Mouse (Mus musculus) kidney, adult 9 months (tissue): ENCODE measurements around the gene Gm28230.

Source experiments
- DNase-seq: peaks from one replicate; pipeline ENCODE4 v3.0.0; 2022

Gm28230 gene

GRCm38 (mm10) chr2:74704393-74704998 lies 22.0 kb upstream of the Gm28230 start, which contains the start of gene Hoxd8:
Hoxd8 (plus strand) TSS chr2:74704615.
- peak; percentile 82 for DNase-seq

- no peak for DNase-seq
These were observed 21.5 kb upstream of the Gm28230 start for GRCm38 (mm10) chr2:74704999-74705466.

GRCm38 (mm10) chr2:74705467-74706089 lies 20.9 kb upstream of the Gm28230 start:
- peak; percentile 64 for DNase-seq

GRCm38 (mm10) chr2:74706393-74706960 lies 20.1 kb upstream of the Gm28230 start:
- DNase-seq, result no peak

- no peak for DNase-seq
These were observed 18.9 kb upstream of the Gm28230 start for GRCm38 (mm10) chr2:74707599-74707998.

- peak; percentile 65 for DNase-seq
These were observed 17.9 kb upstream of the Gm28230 start for GRCm38 (mm10) chr2:74708676-74709075.

- no peak for DNase-seq
These were observed 16.8 kb upstream of the Gm28230 start for GRCm38 (mm10) chr2:74709465-74710419.

- DNase-seq, result no peak
These were observed 15.5 kb upstream of the Gm28230 start for GRCm38 (mm10) chr2:74710929-74711543.

GRCm38 (mm10) chr2:74711721-74712621 lies 14.6 kb upstream of the Gm28230 start, which contains the start of the genes Hoxd3 and Hoxd4:
Hoxd3 (plus strand) TSS chr2:74711927.
Hoxd4 (plus strand) TSS chr2:74711929.
- peak; percentile 77 for DNase-seq

GRCm38 (mm10) chr2:74713239-74714150 lies 13.0 kb upstream of the Gm28230 start:
- no peak for DNase-seq

- no peak for DNase-seq
These were observed 12.3 kb upstream of the Gm28230 start for GRCm38 (mm10) chr2:74714156-74714789.

GRCm38 (mm10) chr2:74714881-74715280 lies 11.6 kb upstream of the Gm28230 start:
- DNase-seq, result no peak

- DNase-seq, result peak; percentile 93
These were observed 10.9 kb upstream of the Gm28230 start for GRCm38 (mm10) chr2:74715504-74716241.

- DNase-seq, result no peak
These were observed 6.1 kb upstream of the Gm28230 start for GRCm38 (mm10) chr2:74720384-74720783.

GRCm38 (mm10) chr2:74720955-74721491 lies 5.5 kb upstream of the Gm28230 start:
- DNase-seq, result no peak

- DNase-seq, result no peak
These were observed 4.6 kb upstream of the Gm28230 start for GRCm38 (mm10) chr2:74721882-74722281.

- no peak for DNase-seq
These were observed 3.6 kb upstream of the Gm28230 start for GRCm38 (mm10) chr2:74722949-74723348.

- peak; percentile 83 for DNase-seq
These were observed 2.1 kb upstream of the Gm28230 start for GRCm38 (mm10) chr2:74724244-74725015.
